Mouse (Mus musculus) cerebellum, adult 2 months (tissue): ENCODE measurements around the gene Kmt5c. TPM values are rescaled to one million over a fixed set of nuclear protein-coding genes. Genes with fewer than 3 reads are reported as not detected.

Source experiments
- DNase-seq, 2 experiments: peaks; one replicate each; pipeline ENCODE4 v3.0.0; 2021
- H3K27ac ChIP-seq: fragments of 200-500 bp; 2 replicates; pipeline ENCODE4 v1.5.1; 2012; ENCODE audit warnings: low read length, control low read depth, inconsistent platforms; ENCODE audit not compliant: insufficient read depth
- H3K27me3 ChIP-seq: fragments of 200-500 bp; 2 replicates; pipeline ENCODE4 v1.6.1; 2012; ENCODE audit warnings: inconsistent platforms, mild to moderate bottlenecking, low read length, moderate library complexity; ENCODE audit not compliant: control insufficient read depth, insufficient read depth
- H3K4me1 ChIP-seq: fragments of 200-500 bp; 2 replicates; pipeline ENCODE4 v1.6.1; 2011; ENCODE audit warnings: low read length; ENCODE audit not compliant: control insufficient read depth, insufficient read depth
- H3K4me3 ChIP-seq: fragments of 200-500 bp; replicated peaks from 2 replicates; pipeline ENCODE3; 2011; ENCODE audit warnings: mild to moderate bottlenecking, low read depth, low read length, control low read depth; ENCODE audit not compliant: insufficient read depth
- CTCF ChIP-seq: fragments of 200-500 bp; IDR thresholded peaks from 2 replicates; pipeline ENCODE4 v1.5.1; 2011; ENCODE audit warnings: low read depth, mild to moderate bottlenecking, control low read depth, low read length, moderate library complexity, borderline replicate concordance; ENCODE audit not compliant: insufficient read depth
- POLR2A ChIP-seq: fragments of 200-500 bp; IDR thresholded peaks from 2 replicates; pipeline ENCODE4 v1.6.1; 2011; ENCODE audit warnings: low read length, control low read depth, borderline replicate concordance; ENCODE audit not compliant: insufficient read depth
- WGBS: fragments of 180-500 bp; shearing (Covaris S2); methylation state at CpG from one replicate; pipeline ENCODE4 v1.1.7; 2018; 5-methylcytosine and 5-hydroxymethylcytosine counted together
- polyA plus RNA-seq: library from polyadenylated mRNA; depleted of rRNA; stranded (reverse); fragments of >200 nt; gene quantifications from 2 replicates; pipeline ENCODE4 v1.2.3, GENCODE M21; 2012; rRNA removed

Gene Kmt5c
- polyA plus RNA-seq, result 81.5 and 89.6 TPM in 2 replicates

DNA sequence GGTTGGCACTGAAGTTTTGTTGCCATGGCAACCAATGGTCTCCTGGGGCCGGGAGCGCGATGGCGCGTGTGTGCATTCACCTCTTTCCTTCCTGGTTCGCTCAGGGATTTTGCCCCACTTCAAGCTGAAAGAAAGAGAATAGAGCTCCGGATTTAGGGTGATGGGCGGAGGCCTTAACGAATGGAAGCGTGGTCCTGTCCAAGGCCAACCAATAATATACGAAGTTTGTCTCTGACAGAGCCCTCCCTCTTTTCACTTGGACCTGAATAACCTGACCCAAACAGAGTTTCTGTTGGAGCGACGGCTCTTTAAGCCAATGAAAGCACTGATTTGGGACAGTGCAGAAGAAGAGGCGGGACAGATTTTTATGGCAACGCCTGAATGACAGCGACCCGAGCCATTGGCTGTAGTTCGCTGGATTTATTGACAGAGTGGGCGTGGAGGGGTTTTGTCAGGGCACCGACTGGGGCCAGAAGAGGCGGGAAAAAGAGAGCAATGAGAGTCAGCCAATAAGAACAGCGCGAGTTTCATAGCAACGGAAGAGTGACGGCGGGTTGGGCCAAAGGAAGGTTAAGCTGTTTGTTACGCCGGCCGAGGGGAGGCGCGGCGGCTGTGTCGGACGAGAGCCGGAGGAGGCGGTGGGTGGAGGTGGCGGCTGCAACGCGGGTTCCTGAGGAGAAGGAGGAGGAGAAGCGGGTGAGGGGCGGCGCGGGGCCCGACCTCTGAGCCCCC lies at the start of gene Kmt5c:
Gene Kmt5c, plus strand, starts transcription at position 572 of the 732 bp plus-strand sequence.
- no peaks in the 10 kb centered on the region for H3K27me3 ChIP-seq
- H3K4me3 ChIP-seq, result peak within 1 kb of the TSS; percentile 99
- under 1% methylated on average over 41 of the region's 44 CpGs for WGBS
- peak; percentile 97 to 100 for DNase-seq
- H3K4me1 ChIP-seq, result peaks cover 13% of the 10 kb centered on the region; the same call in 1 of the 2 replicates
- peak within 1 kb of the TSS; percentile 97 for H3K27ac ChIP-seq
- TF ChIP-seq POLR2A (peak; percentile 96), CTCF (no peak)

- peak; percentile 87 to 89 for DNase-seq
- Histone ChIP-seq H3K27ac (peak within 1 kb of the TSS; percentile 42), H3K27me3 (no peaks in the 10 kb centered on the region), H3K4me3 (peak within 1 kb of the TSS; percentile 70), H3K4me1 (no peaks in the 10 kb centered on the region)
- WGBS, result 1% methylated on average over 9 of the region's 18 CpGs
- peak; percentile 46; the same call in 1 of the 2 replicates for TF ChIP-seq POLR2A
- TF ChIP-seq CTCF, result no peak
Measured at GRCm38 (mm10) chr7:4690387-4690786, 49.5 kb upstream of the Kmt5c start, which contains the start of gene Brsk1. Gene Brsk1, plus strand, starts transcription at chr7:4690604.

GRCm38 (mm10) chr7:4690951-4691653 lies 48.8 kb upstream of the Kmt5c start:
- Histone ChIP-seq H3K4me3 (peak overlapping the region; percentile 70), H3K27me3 (no peaks in the 10 kb centered on the region), H3K27ac (peak overlapping the region; percentile 27), H3K4me1 (no peaks in the 10 kb centered on the region)
- no peak for TF ChIP-seq POLR2A
- no peak for TF ChIP-seq CTCF
- 2% methylated on average over 35 of the region's 35 CpGs for WGBS
- DNase-seq, result peak; percentile 41 to 59

DNA sequence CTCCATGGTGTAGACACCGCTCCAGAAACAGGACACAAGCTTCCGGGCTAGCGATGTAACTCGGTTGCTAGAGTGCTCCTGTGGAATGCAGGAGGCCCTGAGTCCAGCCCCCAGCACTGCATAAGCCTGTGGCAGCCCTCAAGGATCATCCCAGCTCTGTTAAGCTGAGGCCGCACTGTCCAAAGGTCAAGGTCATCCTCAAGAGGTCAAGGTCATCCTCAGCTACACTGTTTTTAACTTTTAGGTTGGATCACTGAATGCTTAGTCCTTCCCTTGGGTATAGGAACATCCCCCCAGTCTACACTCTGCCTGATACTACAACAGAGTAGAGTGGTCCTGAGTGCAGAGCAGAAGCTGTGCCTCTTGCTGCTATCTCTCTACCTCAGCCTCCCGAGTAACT lies 46.9 kb upstream of the Kmt5c start:
- TF ChIP-seq POLR2A, result no peak
- WGBS, result 54% methylated on average over 6 of the region's 6 CpGs
- DNase-seq, result no peak
- H3K27ac ChIP-seq, result no peak overlapping the region
- H3K4me1 ChIP-seq, result no peaks in the 10 kb centered on the region
- no peaks in the 10 kb centered on the region for H3K27me3 ChIP-seq
- H3K4me3 ChIP-seq, result no peak overlapping the region

GRCm38 (mm10) chr7:4702334-4702733 lies 37.6 kb upstream of the Kmt5c start:
- no peaks in the 10 kb centered on the region for H3K27me3 ChIP-seq
- TF ChIP-seq POLR2A (no peak), CTCF (no peak)
- 49% methylated on average over 8 of the region's 8 CpGs for WGBS
- H3K4me1 ChIP-seq, result no peaks in the 10 kb centered on the region
- H3K27ac ChIP-seq, result no peak overlapping the region
- no peak overlapping the region for H3K4me3 ChIP-seq
- DNase-seq, result no peak

GRCm38 (mm10) chr7:4703195-4703594 lies 36.7 kb upstream of the Kmt5c start:
- H3K4me3 ChIP-seq, result no peak overlapping the region
- WGBS, result 93% methylated on average over 7 of the region's 7 CpGs

GRCm38 (mm10) chr7:4705098-4705497 lies 34.8 kb upstream of the Kmt5c start:
- TF ChIP-seq CTCF (peak; percentile 55; the same call in 1 of the 2 replicates), POLR2A (no peak)
- H3K4me3 ChIP-seq, result no peak overlapping the region
- H3K4me1 ChIP-seq, result no peaks in the 10 kb centered on the region
- H3K27me3 ChIP-seq, result no peaks in the 10 kb centered on the region
- peak in 1 of 2 experiments; percentile 52 for DNase-seq
- 38% methylated on average over 18 of the region's 18 CpGs for WGBS
- no peak overlapping the region for H3K27ac ChIP-seq

More at GRCm38 (mm10) chr7:4703195-4703594, 36.7 kb upstream of the Kmt5c start:
- no peak for TF ChIP-seq POLR2A
- no peak for TF ChIP-seq CTCF
- no peak for DNase-seq
- H3K4me1 ChIP-seq, result no peaks in the 10 kb centered on the region
- H3K27me3 ChIP-seq, result no peaks in the 10 kb centered on the region
- H3K27ac ChIP-seq, result no peak overlapping the region

DNA sequence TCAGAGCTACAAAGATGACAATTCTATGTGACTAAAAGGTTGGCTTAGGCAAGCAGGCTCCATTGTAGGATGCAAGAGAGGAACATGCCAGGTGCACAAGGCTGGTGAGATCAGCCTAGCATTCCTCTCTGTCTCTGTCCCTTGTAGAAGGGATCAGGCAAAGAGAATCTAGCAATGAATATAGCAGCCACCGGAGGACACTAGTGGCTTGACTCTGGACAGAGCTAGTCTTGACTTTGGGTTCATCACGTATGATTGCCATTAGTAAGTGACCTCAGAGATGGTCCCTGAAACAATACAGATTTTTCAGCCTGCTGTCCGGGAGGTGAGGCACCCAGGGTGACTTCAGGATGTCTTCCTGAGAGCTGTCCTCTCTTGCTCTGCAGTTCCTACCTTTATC lies 27.3 kb upstream of the Kmt5c start:
- TF ChIP-seq CTCF (no peak), POLR2A (no peak)
- 76% methylated on average over 3 of the region's 3 CpGs for WGBS

GRCm38 (mm10) chr7:4716955-4717354 lies 23.0 kb upstream of the Kmt5c start:
- Histone ChIP-seq H3K27me3 (no peaks in the 10 kb centered on the region), H3K27ac (no peak overlapping the region), H3K4me3 (no peak overlapping the region), H3K4me1 (no peaks in the 10 kb centered on the region)
- no peak for DNase-seq
- TF ChIP-seq POLR2A (no peak), CTCF (no peak)
- 67% methylated on average over 6 of the region's 6 CpGs for WGBS

More for the DNA sequence above, 27.3 kb upstream of the Kmt5c start:
- Histone ChIP-seq H3K4me3 (no peak overlapping the region), H3K4me1 (no peaks in the 10 kb centered on the region), H3K27ac (no peak overlapping the region), H3K27me3 (no peaks in the 10 kb centered on the region)
- no peak for DNase-seq
